Mouse (Mus musculus) midbrain, embryonic 10.5 days (tissue): ENCODE data around the gene Zfp354b. TPM values are rescaled to one million over a fixed set of nuclear protein-coding genes. Genes with fewer than 3 reads are reported as not detected.

Experiments used
- DNase-seq: peaks from one replicate; pipeline ENCODE4 v3.0.0-alpha.2; 2017; ENCODE audit warnings: low spot score
- H3K27ac ChIP-seq: fragments of 300-500 bp; sonication (generic); replicated peaks from 2 replicates; pipeline ENCODE4 v1.5.1; 2016; ENCODE audit warnings: mild to moderate bottlenecking
- H3K27me3 ChIP-seq: fragments of 300-500 bp; sonication (generic); 2 replicates; pipeline ENCODE4 v1.6.1; 2016; ENCODE audit warnings: low read depth, mild to moderate bottlenecking; ENCODE audit not compliant: poor library complexity, severe bottlenecking
- H3K36me3 ChIP-seq: fragments of 300-500 bp; sonication (generic); 2 replicates; pipeline ENCODE4 v1.6.1; 2016; ENCODE audit warnings: mild to moderate bottlenecking, moderate library complexity
- H3K4me1 ChIP-seq: fragments of 300-500 bp; sonication (generic); 2 replicates; pipeline ENCODE4 v1.6.1; 2016
- H3K4me3 ChIP-seq: fragments of 300-500 bp; sonication (generic); 2 replicates; pipeline ENCODE4 v1.5.1; 2016; ENCODE audit warnings: mild to moderate bottlenecking, moderate library complexity
- H3K9me3 ChIP-seq: fragments of 300-500 bp; sonication (generic); replicated peaks from 2 replicates; pipeline ENCODE4 v1.6.1; 2016; ENCODE audit warnings: mild to moderate bottlenecking
- WGBS: fragments of 180-500 bp; shearing (Covaris S2); methylation state at CpG from one replicate; pipeline ENCODE4 v1.1.7; 2016; 5-methylcytosine and 5-hydroxymethylcytosine counted together
- polyA plus RNA-seq: library from polyadenylated mRNA; unstranded; fragments of >200 nt; fragmentation: Nextera tagmentation; extraction: Ambion mirVana; gene quantifications from 2 replicates; pipeline ENCODE4 v1.2.1, GENCODE M21; 2016

Gene Zfp354b
- 0.65 and 0.74 TPM in 2 replicates for polyA plus RNA-seq

DNA sequence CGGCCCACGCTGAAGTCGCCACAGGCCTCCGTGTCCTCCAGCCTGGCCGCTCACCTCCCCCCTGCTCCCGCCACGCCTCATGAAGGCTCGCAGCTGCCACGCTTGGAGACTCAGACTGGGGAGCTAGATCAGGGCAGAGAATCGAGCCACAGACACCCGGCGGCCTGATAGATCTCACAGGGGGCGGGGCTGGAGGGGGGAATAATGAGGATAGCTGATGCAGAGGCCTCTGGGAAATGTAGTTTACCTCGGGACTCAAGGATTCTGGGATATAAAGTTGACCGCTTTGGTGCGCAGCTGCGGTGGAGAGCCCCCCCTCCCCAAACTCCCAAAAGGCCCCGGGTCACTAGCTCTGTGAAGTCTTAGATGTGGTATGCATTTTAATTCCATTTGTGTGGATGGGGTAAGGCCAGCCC is at the start of gene Zfp354b:
Gene Zfp354b (minus strand): TSS at position 183 of the 416 bp plus-strand sequence.
- Histone ChIP-seq H3K4me1 (peaks cover 18% of the 10 kb centered on the region), H3K27ac (peak within 1 kb of the TSS; percentile 87), H3K9me3 (no peaks in the 10 kb centered on the region), H3K27me3 (peaks cover 18% of the 10 kb centered on the region), H3K36me3 (no peaks in the 10 kb centered on the region), H3K4me3 (peak within 1 kb of the TSS; percentile 69)
- WGBS = under 1% methylated on average over 18 of the region's 18 CpGs
- DNase-seq = peak; percentile 91

DNA sequence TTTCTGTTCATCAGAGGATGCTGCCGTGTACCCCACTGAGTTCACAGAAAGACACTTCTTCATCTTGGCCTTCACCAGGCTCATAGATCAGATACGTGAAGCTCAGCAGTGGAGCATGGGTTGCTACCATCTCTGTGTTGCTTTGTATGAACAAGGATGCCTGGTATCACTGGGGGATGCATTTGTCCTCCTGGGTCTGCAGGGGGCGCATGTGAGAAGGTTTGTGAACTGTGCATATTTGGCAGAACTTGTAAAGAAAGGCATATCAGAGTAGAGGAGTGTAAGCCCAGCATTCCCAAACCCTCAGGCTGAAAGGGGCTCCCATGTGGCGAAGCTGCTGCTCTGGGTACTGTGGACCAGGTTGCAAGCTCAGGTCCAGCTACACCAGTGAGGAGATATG is 45.8 kb upstream of the Zfp354b start:
- Histone ChIP-seq H3K9me3 (no peaks in the 10 kb centered on the region), H3K36me3 (no peaks in the 10 kb centered on the region), H3K4me1 (no peaks in the 10 kb centered on the region), H3K4me3 (no peak overlapping the region), H3K27ac (no peak overlapping the region), H3K27me3 (no peaks in the 10 kb centered on the region)
- WGBS = 65% methylated on average over 4 of the region's 4 CpGs
- no peak for DNase-seq

DNA sequence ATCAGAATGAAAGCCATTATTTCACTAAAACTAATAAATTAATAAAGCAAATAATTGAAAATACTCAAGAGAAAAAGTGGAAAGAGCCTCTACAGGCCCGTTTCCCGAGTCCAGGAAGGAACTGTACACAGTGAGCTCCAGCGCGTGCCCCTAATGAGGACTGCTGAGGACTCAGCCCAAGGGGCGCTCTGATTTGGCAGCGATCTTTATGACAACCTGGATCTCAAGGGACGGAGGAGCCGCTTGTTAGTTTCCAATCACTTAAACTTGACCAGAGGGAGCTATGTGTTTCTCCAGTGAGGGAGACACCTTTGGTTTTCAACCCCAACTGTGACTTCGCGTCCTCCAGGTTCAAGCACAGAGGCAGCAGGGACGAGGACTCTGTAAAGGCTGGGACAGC is 34.8 kb upstream of the Zfp354b start, which contains the start of gene Olfr1378:
Gene Olfr1378 (plus strand): TSS at position 301 of the 400 bp plus-strand sequence.
- Histone ChIP-seq H3K27me3 (no peaks in the 10 kb centered on the region), H3K27ac (no peak within 1 kb of the TSS), H3K36me3 (no peaks in the 10 kb centered on the region), H3K4me1 (peaks cover 4% of the 10 kb centered on the region), H3K9me3 (no peaks in the 10 kb centered on the region), H3K4me3 (no peak within 1 kb of the TSS)
- WGBS = 91% methylated on average over 11 of the region's 11 CpGs
- no peak for DNase-seq

DNA sequence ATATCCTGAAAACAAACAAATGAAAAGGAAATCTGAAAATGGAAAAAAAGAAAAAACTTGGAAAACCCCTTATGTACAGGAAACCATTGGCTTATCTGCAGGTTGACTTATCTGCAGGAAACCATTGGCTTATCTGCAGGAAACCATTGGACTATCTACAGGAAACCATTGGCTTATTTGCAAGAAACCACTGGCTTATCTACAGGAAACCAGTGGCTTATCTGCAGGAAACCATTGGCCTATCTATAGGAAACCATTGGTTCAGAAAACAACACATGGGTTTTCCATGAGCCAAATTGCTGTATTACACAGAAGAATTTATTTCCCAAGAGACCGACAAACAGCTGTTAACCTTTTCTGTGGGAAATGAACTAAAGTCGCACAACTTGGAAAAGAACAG is 33.5 kb upstream of the Zfp354b start:
- no peak overlapping the region for H3K4me3 ChIP-seq
- H3K4me1 ChIP-seq = peaks cover 4% of the 10 kb centered on the region
- H3K9me3 ChIP-seq = no peaks in the 10 kb centered on the region
- 88% methylated on average over 2 of the region's 2 CpGs for WGBS
- H3K36me3 ChIP-seq = no peaks in the 10 kb centered on the region
- no peaks in the 10 kb centered on the region for H3K27me3 ChIP-seq
- DNase-seq = no peak
- no peak overlapping the region for H3K27ac ChIP-seq

DNA sequence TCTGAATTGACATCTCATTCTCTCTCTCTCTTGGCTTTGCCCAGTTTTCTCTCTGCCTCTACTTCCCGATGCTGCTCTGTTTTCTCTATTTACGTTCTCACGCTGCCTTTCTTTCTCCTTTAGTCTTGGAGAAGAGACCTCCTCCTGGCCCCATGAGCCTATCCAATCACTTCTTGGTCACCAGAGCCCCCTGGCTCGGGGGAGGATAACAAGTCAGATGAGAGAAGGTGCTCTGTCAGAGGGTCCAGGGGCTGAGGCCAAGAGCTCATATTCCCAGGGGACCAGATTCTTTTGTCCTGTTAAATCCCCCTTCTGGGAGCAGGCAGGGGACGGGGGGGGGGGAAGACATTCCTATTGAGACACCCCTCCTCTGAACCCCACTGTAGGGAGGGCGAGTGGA is 22.2 kb upstream of the Zfp354b start, which contains the start of gene Prop1:
Gene Prop1 (minus strand): TSS at position 101 of the 400 bp plus-strand sequence.
- Histone ChIP-seq H3K4me1 (no peaks in the 10 kb centered on the region), H3K27ac (no peak within 1 kb of the TSS), H3K27me3 (peaks cover 5% of the 10 kb centered on the region; the same call in 1 of the 2 replicates), H3K9me3 (no peaks in the 10 kb centered on the region), H3K36me3 (no peaks in the 10 kb centered on the region), H3K4me3 (no peak within 1 kb of the TSS)
- 68% methylated on average over 6 of the region's 6 CpGs for WGBS
- DNase-seq = no peak

DNA sequence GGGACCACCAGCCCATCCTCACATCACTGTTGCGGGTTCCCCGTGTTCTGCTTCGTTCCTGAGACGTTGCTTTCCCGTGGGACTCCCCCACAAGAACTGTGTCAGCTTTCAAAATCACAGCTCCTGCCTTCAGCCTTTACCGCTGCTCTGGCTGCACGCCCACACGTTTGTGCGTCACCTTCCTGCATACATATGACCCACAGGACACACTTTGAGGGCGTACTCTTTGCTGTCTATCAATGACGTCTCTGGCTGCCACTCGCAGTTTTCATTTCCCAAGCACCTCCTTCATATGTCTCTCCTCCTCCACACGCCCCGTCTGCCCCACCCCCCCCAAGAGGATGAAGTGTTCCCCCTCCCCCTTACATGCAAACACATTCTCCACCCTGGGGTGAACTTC is 20.9 kb upstream of the Zfp354b start:
- H3K36me3 ChIP-seq = no peaks in the 10 kb centered on the region
- H3K4me1 ChIP-seq = no peaks in the 10 kb centered on the region
- no peaks in the 10 kb centered on the region for H3K9me3 ChIP-seq
- DNase-seq = no peak
- H3K4me3 ChIP-seq = no peak overlapping the region
- H3K27me3 ChIP-seq = peaks cover 5% of the 10 kb centered on the region; the same call in 1 of the 2 replicates
- no peak overlapping the region for H3K27ac ChIP-seq
- WGBS = 84% methylated on average over 14 of the region's 14 CpGs

DNA sequence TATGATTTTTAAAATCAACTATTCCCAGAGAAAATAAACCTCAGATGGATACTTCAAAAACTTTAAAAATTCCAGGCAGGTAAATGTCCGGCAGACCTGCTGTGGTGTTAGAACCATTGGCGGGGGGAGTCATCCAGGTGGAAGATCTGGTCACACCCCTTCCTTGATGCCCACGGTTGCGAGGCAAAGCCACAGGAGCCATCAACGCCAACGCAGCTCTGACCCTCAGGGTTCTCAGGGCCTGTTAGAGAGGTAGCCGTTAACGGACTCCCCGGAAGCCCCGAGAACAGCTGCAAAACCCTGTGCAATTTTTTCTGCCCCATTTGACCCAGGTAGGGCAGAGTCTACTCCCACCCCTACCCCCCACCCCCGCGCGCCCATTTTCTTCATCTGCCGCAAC is 12.1 kb upstream of the Zfp354b start, which contains the start of gene 4933414I15Rik:
Gene 4933414I15Rik (minus strand): TSS at position 260 of the 400 bp plus-strand sequence.
- H3K27me3 ChIP-seq = no peaks in the 10 kb centered on the region
- H3K4me3 ChIP-seq = no peak within 1 kb of the TSS
- 81% methylated on average over 14 of the region's 14 CpGs for WGBS

DNA sequence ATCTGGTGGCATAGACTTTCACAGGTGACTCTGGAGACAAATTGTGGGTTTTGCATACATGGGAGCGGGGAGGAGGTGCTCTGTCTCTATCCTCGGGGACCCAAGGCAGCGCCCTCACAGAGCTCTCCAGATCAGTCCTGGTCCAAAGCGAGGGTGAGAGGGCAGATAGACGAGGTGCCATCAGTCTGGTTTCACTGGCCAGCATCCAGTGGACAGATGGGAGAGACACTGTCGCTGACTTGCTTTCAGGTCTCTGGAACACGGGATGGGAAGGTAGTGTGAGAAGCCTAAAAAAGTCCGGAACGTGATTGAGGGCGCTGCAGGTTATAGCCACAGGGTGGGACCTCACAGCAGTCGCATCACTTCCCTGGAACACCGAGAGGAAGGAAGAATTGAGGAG is 11.0 kb upstream of the Zfp354b start:
- Histone ChIP-seq H3K9me3 (no peaks in the 10 kb centered on the region), H3K36me3 (no peaks in the 10 kb centered on the region), H3K27me3 (no peaks in the 10 kb centered on the region), H3K4me3 (no peak overlapping the region), H3K4me1 (no peaks in the 10 kb centered on the region), H3K27ac (no peak overlapping the region)
- WGBS = 69% methylated on average over 12 of the region's 12 CpGs
- DNase-seq = no peak

More for the DNA sequence above, 12.1 kb upstream of the Zfp354b start, which contains the start of gene 4933414I15Rik:
- no peaks in the 10 kb centered on the region for H3K36me3 ChIP-seq
- no peak within 1 kb of the TSS for H3K27ac ChIP-seq
- no peaks in the 10 kb centered on the region for H3K4me1 ChIP-seq
- DNase-seq = no peak
- no peaks in the 10 kb centered on the region for H3K9me3 ChIP-seq

DNA sequence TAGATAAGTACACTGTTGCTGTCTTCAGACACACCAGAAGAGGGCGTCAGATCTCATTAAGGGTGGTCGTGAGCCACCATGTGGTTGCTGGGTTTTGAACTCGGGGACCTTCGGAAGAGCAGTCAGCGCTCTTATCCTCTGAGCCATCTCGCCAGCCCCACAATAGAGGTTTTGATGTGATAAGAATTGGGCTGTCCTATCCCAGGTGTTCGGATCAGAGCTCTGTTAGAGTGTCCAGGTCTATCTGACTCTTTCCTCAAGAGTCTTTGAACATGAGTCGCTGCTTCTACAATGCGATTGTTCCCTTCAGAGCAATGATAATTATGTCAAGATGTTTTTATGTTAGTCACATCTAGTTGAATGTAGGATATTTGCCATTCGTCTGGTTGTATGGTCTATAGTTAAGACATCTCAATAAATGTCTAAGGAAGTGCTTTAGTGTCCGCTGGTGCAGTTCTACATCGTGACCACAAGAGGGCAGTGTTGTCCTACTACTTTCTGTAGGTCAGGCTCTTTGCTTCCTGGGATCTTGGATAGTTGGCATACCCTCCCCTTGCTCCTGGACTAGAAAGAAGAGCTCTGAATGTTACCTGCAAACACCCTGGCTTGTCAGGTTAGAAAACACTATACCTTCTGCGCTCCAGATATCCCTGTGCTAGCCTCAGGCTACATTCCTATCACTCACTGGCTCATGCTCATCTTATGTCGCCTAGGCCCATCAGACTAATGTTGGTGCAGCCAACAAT is 8.4 kb upstream of the Zfp354b start:
- DNase-seq = peak; percentile 40
- Histone ChIP-seq H3K27me3 (no peaks in the 10 kb centered on the region), H3K36me3 (no peaks in the 10 kb centered on the region), H3K4me3 (no peak overlapping the region), H3K4me1 (no peaks in the 10 kb centered on the region), H3K9me3 (no peaks in the 10 kb centered on the region), H3K27ac (no peak overlapping the region)
- 34% methylated on average over 14 of the region's 14 CpGs for WGBS

DNA sequence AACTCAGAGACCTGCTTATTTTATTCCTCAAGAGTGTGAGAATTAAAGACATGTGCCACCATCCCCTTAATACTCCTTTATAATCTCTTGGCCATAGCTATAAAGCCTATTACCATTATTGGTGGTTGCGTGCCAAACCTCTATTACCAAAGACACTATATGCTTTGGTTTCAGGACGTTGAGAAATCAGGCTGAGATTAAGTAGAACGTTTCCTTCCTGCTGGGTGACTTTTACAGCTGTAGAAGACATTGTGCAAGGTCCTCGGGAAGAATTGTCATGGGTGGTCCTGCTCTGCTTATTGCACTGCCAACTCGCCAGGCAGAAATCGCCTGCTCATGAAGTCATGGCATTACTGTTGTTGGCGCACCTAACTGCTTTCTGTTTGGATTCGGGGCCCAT is 7.0 kb upstream of the Zfp354b start:
- H3K36me3 ChIP-seq = no peaks in the 10 kb centered on the region
- WGBS = 86% methylated on average over 8 of the region's 8 CpGs
- no peak overlapping the region for H3K4me3 ChIP-seq

DNA sequence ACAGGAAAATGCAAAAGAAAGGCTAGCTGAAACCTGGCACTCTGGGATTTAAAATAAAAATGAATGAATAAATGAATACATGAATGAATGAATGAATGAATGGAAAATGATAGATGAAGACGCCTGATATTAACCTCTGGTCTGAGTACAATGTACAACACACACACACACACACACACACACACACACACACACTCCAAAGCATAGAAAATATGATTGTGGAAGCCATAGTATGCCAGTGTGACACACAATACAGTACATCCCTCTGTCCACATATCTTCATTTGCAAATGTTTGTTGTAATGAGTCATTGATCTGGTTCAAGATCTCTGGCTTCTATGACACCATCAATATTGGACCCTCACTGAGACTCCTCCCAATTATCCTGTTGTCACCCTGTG is 607 bp upstream of the Zfp354b start:
- WGBS = 85% methylated on average over 1 of the region's 1 CpGs
- Histone ChIP-seq H3K9me3 (no peaks in the 10 kb centered on the region), H3K36me3 (no peaks in the 10 kb centered on the region), H3K27ac (peak overlapping the region; percentile 87), H3K4me1 (peaks cover 18% of the 10 kb centered on the region), H3K4me3 (peak overlapping the region; percentile 69), H3K27me3 (peaks cover 18% of the 10 kb centered on the region)
- no peak for DNase-seq

More for the DNA sequence above, 7.0 kb upstream of the Zfp354b start:
- Histone ChIP-seq H3K4me1 (no peaks in the 10 kb centered on the region), H3K9me3 (no peaks in the 10 kb centered on the region), H3K27ac (no peak overlapping the region), H3K27me3 (no peaks in the 10 kb centered on the region)
- no peak for DNase-seq

DNA sequence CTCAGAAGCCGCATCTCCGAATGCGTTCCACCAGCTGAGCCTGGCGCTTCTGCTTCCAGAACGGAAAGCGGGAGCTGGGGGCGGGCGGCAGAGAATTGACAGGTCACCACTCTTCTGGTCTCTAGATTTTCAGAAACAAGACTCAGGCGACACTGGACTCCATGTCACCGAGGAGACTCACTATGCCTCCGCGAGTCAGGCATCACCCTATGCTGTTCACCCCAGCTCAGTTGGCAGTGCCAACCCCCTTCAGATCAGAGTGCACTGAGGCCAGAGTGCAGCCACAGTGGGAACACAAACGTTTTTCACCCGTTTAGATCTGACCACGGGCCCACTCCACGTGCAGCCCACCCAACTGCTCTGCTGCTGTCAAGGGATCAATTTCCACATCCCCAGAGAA is 412 bp downstream of the Zfp354b start:
- H3K36me3 ChIP-seq = no peaks in the 10 kb centered on the region
- no peaks in the 10 kb centered on the region for H3K9me3 ChIP-seq
- peaks cover 18% of the 10 kb centered on the region for H3K4me1 ChIP-seq
- DNase-seq = no peak
- peak overlapping the region; percentile 87 for H3K27ac ChIP-seq
- H3K4me3 ChIP-seq = peak overlapping the region; percentile 69
- 4% methylated on average over 16 of the region's 16 CpGs for WGBS
- peaks cover 18% of the 10 kb centered on the region for H3K27me3 ChIP-seq

DNA sequence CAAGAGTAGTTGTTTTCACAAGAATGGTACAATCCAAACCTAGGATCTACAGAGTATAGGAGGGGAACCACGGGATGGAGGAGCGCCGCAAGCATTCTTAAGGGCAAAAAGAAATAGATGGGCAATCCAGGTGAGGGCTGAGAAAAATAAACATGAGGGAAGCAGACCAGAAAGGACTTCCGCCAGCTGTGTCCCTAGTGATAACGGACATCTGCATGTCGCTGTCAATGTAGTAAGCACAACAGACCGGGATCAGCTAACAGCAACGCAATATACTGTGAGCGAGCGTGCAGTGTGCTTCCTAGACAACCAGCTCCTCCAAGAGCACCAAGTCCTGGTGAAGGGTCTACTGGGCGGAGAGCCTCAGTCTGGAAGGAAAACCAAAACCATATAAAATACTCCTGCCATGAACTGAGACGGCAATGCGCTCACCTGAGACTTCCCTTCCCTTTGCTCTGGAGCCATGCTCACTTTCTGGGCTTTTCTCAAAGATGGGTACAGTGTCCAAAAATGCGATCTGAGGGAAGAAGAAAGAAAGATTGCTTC is 891 bp downstream of the Zfp354b start:
- WGBS = 34% methylated on average over 14 of the region's 14 CpGs
- H3K9me3 ChIP-seq = no peaks in the 10 kb centered on the region
- peak overlapping the region; percentile 69 for H3K4me3 ChIP-seq
- no peak for DNase-seq
- no peaks in the 10 kb centered on the region for H3K36me3 ChIP-seq
- peak overlapping the region; percentile 87 for H3K27ac ChIP-seq
- H3K4me1 ChIP-seq = peaks cover 18% of the 10 kb centered on the region
- H3K27me3 ChIP-seq = peaks cover 18% of the 10 kb centered on the region
